Mouse (Mus musculus): Measurements from ENCODE around the gene Ube2j1. TPM values are rescaled to one million over a fixed set of nuclear protein-coding genes. Genes with fewer than 3 reads are reported as not detected.

Ube2j1 gene
- total and polyA plus RNA-seq, 3 experiments, result 31.8 to 85.3 (median 44.8) TPM

GRCm38 (mm10) chr4:33064986-33065385 lies 33.8 kb downstream of the Ube2j1 start:
- TF ChIP-seq GATA1 (IDR thresholded peaks at IDR 0.05; ENCODE audit: borderline replicate concordance, low read length) (no peak), POLR2AphosphoS5 (IDR thresholded peaks at IDR 0.05; ENCODE audit: insufficient replicate concordance, low read depth, low read length) (no peak), TAL1 (conservative IDR thresholded peaks at IDR 0.05; ENCODE audit: low read depth, low read length) (no peak), CTCF (IDR thresholded peaks at IDR 0.05; ENCODE audit: low read depth, low read length) (no peak), GATA2 (IDR thresholded peaks at IDR 0.05; ENCODE audit: borderline replicate concordance, low read depth, low read length) (no peak)
- Histone ChIP-seq H3K4me3 (ENCODE audit: low read depth, low read length) (no peak overlapping the region), H3K27me3 (ENCODE audit: insufficient read depth, low read length) (peaks cover 11% of the 10 kb centered on the region), H3K9me3 (replicated peaks) (no peaks in the 10 kb centered on the region), H3K36me3 (replicated peaks) (no peaks in the 10 kb centered on the region), H3K4me1 (ENCODE audit: insufficient read depth, low read depth, low read length) (no peaks in the 10 kb centered on the region)
- DNase-seq (ENCODE audit: low spot score), result no peak
- ATAC-seq (ENCODE audit: extremely low read depth, insufficient number of reproducible peaks, low FRiP score, poor library complexity, severe bottlenecking), result no peak

- Histone ChIP-seq H3K4me1 (ENCODE audit: insufficient read depth, low read depth, low read length) (no peaks in the 10 kb centered on the region), H3K9me3 (replicated peaks) (no peaks in the 10 kb centered on the region), H3K27me3 (ENCODE audit: insufficient read depth, low read length) (peaks cover 13% of the 10 kb centered on the region), H3K36me3 (replicated peaks) (no peaks in the 10 kb centered on the region), H3K4me3 (ENCODE audit: low read depth, low read length) (no peak overlapping the region)
- ATAC-seq (ENCODE audit: extremely low read depth, insufficient number of reproducible peaks, low FRiP score, poor library complexity, severe bottlenecking) (no peak), DNase-seq (ENCODE audit: low spot score) (no peak)
- no peak for TF ChIP-seq TAL1 (conservative IDR thresholded peaks at IDR 0.05; ENCODE audit: low read depth, low read length)
- no peak for TF ChIP-seq GATA1 (IDR thresholded peaks at IDR 0.05; ENCODE audit: borderline replicate concordance, low read length)
- no peak for TF ChIP-seq GATA2 (IDR thresholded peaks at IDR 0.05; ENCODE audit: borderline replicate concordance, low read depth, low read length)
- TF ChIP-seq CTCF (IDR thresholded peaks at IDR 0.05; ENCODE audit: low read depth, low read length), result no peak
- no peak for TF ChIP-seq POLR2AphosphoS5 (IDR thresholded peaks at IDR 0.05; ENCODE audit: insufficient replicate concordance, low read depth, low read length)
These were observed 35.2 kb downstream of the Ube2j1 start for GRCm38 (mm10) chr4:33066223-33066960.

- Histone ChIP-seq H3K4me1 (ENCODE audit: insufficient read depth, low read depth, low read length) (no peaks in the 10 kb centered on the region), H3K9me3 (replicated peaks) (no peaks in the 10 kb centered on the region), H3K4me3 (ENCODE audit: low read depth, low read length) (no peak overlapping the region), H3K36me3 (replicated peaks) (no peaks in the 10 kb centered on the region), H3K27me3 (ENCODE audit: insufficient read depth, low read length) (peaks cover 11% of the 10 kb centered on the region; the same call in 1 of the 2 replicates)
- no peak for DNase-seq (ENCODE audit: low spot score)
- no peak for TF ChIP-seq TAL1 (conservative IDR thresholded peaks at IDR 0.05; ENCODE audit: low read depth, low read length)
- TF ChIP-seq POLR2AphosphoS5 (IDR thresholded peaks at IDR 0.05; ENCODE audit: insufficient replicate concordance, low read depth, low read length), result no peak
- ATAC-seq (ENCODE audit: extremely low read depth, insufficient number of reproducible peaks, low FRiP score, poor library complexity, severe bottlenecking), result no peak
These were observed 36.1 kb downstream of the Ube2j1 start for GRCm38 (mm10) chr4:33067331-33067730.

- H3K27me3 ChIP-seq (ENCODE audit: insufficient read depth, low read length), result peaks cover 11% of the 10 kb centered on the region; the same call in 1 of the 2 replicates
- TF ChIP-seq CTCF (IDR thresholded peaks at IDR 0.05; ENCODE audit: low read depth, low read length) (no peak), TAL1 (conservative IDR thresholded peaks at IDR 0.05; ENCODE audit: low read depth, low read length) (no peak), GATA1 (IDR thresholded peaks at IDR 0.05; ENCODE audit: borderline replicate concordance, low read length) (no peak), POLR2AphosphoS5 (IDR thresholded peaks at IDR 0.05; ENCODE audit: insufficient replicate concordance, low read depth, low read length) (no peak), GATA2 (IDR thresholded peaks at IDR 0.05; ENCODE audit: borderline replicate concordance, low read depth, low read length) (no peak)
- DNase-seq (ENCODE audit: low spot score) (no peak), ATAC-seq (ENCODE audit: extremely low read depth, insufficient number of reproducible peaks, low FRiP score, poor library complexity, severe bottlenecking) (no peak)
- H3K9me3 ChIP-seq (replicated peaks), result no peaks in the 10 kb centered on the region
- H3K4me1 ChIP-seq (ENCODE audit: insufficient read depth, low read depth, low read length), result peaks cover 1% of the 10 kb centered on the region; the same call in 1 of the 2 replicates
- no peak overlapping the region for H3K4me3 ChIP-seq (ENCODE audit: low read depth, low read length)
- no peaks in the 10 kb centered on the region for H3K36me3 ChIP-seq (replicated peaks)
These were observed 36.6 kb downstream of the Ube2j1 start for GRCm38 (mm10) chr4:33067826-33068225.

- no peak for TF ChIP-seq POLR2AphosphoS5 (IDR thresholded peaks at IDR 0.05; ENCODE audit: insufficient replicate concordance, low read depth, low read length)
- no peak for TF ChIP-seq GATA1 (IDR thresholded peaks at IDR 0.05; ENCODE audit: borderline replicate concordance, low read length)
- TF ChIP-seq TAL1 (conservative IDR thresholded peaks at IDR 0.05; ENCODE audit: low read depth, low read length), result no peak
- TF ChIP-seq GATA2 (IDR thresholded peaks at IDR 0.05; ENCODE audit: borderline replicate concordance, low read depth, low read length), result no peak
- no peak for TF ChIP-seq CTCF (IDR thresholded peaks at IDR 0.05; ENCODE audit: low read depth, low read length)
- Histone ChIP-seq H3K36me3 (replicated peaks) (no peaks in the 10 kb centered on the region), H3K4me3 (ENCODE audit: low read depth, low read length) (no peak overlapping the region), H3K4me1 (ENCODE audit: insufficient read depth, low read depth, low read length) (peaks cover 5% of the 10 kb centered on the region; the same call in 1 of the 2 replicates), H3K9me3 (replicated peaks) (no peaks in the 10 kb centered on the region), H3K27me3 (ENCODE audit: insufficient read depth, low read length) (peaks cover 7% of the 10 kb centered on the region; the same call in 1 of the 2 replicates)
- no peak for DNase-seq (ENCODE audit: low spot score)
- no peak for ATAC-seq (ENCODE audit: extremely low read depth, insufficient number of reproducible peaks, low FRiP score, poor library complexity, severe bottlenecking)
These were observed 37.7 kb downstream of the Ube2j1 start for GRCm38 (mm10) chr4:33068894-33069293.

- H3K4me1 ChIP-seq (ENCODE audit: insufficient read depth, low read depth, low read length), result peaks cover 5% of the 10 kb centered on the region; the same call in 1 of the 2 replicates
- H3K36me3 ChIP-seq (replicated peaks), result no peaks in the 10 kb centered on the region
- H3K27me3 ChIP-seq (ENCODE audit: insufficient read depth, low read length), result peaks cover 7% of the 10 kb centered on the region; the same call in 1 of the 2 replicates
- no peak overlapping the region for H3K4me3 ChIP-seq (ENCODE audit: low read depth, low read length)
- DNase-seq (ENCODE audit: low spot score), result no peak
- no peaks in the 10 kb centered on the region for H3K9me3 ChIP-seq (replicated peaks)
- ATAC-seq (ENCODE audit: extremely low read depth, insufficient number of reproducible peaks, low FRiP score, poor library complexity, severe bottlenecking), result no peak
- TF ChIP-seq CTCF (IDR thresholded peaks at IDR 0.05; ENCODE audit: low read depth, low read length), result no peak
- no peak for TF ChIP-seq GATA1 (IDR thresholded peaks at IDR 0.05; ENCODE audit: borderline replicate concordance, low read length)
- no peak for TF ChIP-seq POLR2AphosphoS5 (IDR thresholded peaks at IDR 0.05; ENCODE audit: insufficient replicate concordance, low read depth, low read length)
- TF ChIP-seq TAL1 (conservative IDR thresholded peaks at IDR 0.05; ENCODE audit: low read depth, low read length), result no peak
- no peak for TF ChIP-seq GATA2 (IDR thresholded peaks at IDR 0.05; ENCODE audit: borderline replicate concordance, low read depth, low read length)
These were observed 39.1 kb downstream of the Ube2j1 start for GRCm38 (mm10) chr4:33070326-33070725.
